Mouse (Mus musculus) granulocyte monocyte progenitor cell, adult 5-6 weeks (primary cell): ENCODE measurements around the gene Crabp1. TPM values are rescaled to one million over a fixed set of nuclear protein-coding genes. Genes with fewer than 3 reads are reported as not detected.

ENCODE experiments used
- ATAC-seq: replicated peaks from 2 replicates; pipeline ENCODE4 v1.8.0; 2016; ENCODE audit warnings: mild to moderate bottlenecking, moderate TSS enrichment, inconsistent platforms; ENCODE audit not compliant: poor library complexity, severe bottlenecking
- total RNA-seq, 2 experiments: library from RNA; stranded (forward) in 1 of 2; stranded (reverse) in 1 of 2; fragments of 200-712, 200-1000 nt in 1 of 2; fragments of >200 nt in 1 of 2; fragmentation: Nextera tagmentation in 1 of 2; gene quantifications; 2 replicates each; pipeline ENCODE4 v1.2.3; 2014 to 2017

Crabp1 gene
- total RNA-seq, 2 experiments from 2014 or later = not detected

DNA sequence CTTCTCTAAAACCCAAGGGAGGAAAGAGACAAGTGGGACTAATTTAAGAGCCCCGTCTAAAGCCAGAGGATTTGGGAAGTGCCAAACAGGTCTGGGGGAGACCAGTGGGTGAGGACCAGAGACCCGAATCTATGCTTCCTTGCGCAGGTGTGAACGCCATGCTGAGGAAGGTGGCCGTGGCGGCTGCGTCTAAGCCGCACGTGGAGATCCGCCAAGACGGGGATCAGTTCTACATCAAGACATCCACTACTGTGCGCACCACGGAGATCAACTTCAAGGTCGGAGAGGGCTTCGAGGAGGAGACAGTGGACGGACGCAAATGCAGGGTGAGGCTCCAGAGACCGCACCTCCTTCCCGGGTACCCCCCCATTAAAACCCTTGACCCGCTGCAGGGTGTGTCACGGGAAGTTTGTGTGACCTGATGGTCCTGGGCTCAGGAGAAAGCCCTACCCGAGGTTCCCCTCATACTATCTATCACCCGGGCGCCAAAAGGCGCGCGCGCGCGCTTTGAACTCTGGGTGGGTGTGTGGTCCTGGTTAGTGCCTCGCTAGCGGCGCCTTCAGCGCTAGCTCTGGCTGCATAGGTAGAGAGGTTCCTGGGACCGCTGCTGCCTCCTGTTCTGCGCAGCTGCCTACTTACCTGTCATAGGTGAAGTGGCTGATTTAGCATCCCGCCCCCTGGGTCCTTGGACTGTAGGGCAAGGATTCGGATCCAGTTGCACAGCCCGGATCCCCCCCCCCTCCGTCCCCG is 963 bp downstream of the Crabp1 start:
- ATAC-seq = no peak

DNA sequence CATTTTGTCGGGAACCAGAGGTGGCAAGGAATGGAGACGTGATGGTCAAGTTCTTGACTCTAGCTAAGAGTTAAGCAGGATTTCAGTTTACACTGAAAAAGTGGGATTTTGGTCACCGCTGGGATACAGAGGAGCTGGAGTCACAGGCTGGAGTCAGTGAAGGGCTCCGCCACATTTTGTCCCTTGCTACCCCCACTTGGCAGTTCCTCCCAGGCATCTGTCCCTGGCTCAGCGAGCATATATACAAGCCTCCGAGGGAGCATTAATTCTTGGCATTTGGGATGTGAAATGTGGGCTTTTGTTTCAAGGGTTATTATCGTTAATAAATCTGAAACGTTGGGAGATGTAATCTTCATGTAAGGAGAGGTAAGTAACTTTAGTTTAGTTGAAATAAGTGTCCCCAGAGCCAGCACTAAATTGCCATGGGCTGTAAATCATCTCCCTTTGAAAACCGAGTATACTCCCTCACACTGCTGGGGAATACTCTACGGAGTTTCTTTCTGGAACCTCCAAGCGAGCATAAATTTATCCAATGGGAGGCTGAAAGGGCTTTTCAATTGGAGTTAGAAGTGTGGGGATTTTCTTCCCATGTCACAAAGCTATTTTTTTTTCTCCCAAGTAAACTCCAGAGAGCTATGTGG is 5.7 kb downstream of the Crabp1 start:
- no peak for ATAC-seq

DNA sequence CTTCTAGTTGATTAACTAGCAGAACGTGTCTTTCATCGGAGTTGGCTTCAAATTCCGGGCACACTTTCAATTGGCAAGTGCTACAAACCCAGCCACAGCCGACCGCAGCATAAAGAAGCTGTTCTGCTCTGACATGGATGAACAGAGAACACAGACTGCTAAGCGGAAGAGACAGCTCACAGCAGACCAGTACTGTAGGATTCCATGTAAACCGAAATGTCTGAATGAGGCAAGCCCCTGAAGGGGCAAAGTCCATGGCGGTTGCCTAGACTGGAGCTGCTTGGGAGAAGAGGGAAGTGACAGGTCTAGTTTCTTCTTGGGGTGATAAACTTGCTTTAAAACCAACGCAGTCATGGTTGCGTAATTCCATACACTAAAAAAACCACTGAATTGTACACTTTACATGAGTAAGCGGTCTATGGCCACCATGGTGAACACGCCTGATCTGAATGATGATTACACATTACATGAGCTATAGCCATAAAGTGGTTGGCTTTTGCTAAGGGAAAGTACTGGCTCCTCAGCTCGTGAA is 12.0 kb downstream of the Crabp1 start:
- peak; percentile 95 for ATAC-seq

DNA sequence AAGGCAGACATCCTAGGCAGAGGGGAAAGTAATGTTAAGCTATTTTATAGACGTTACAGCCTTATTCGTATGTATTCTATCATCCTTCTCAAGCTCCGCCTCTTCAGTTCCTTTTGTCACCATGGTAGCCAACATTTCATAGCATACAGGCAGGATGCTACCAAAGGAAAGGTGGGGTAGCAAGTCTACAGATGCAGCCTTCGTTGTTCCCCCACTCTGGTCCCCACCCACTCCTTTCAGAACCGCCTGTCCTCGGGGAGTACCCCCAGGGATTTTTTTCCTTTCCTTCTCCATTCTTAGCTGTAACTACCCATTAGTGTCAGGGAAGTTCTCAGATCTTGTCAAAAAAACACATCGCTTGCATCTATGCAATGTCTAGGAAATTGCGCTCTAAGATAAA is 14.7 kb downstream of the Crabp1 start:
- no peak for ATAC-seq

DNA sequence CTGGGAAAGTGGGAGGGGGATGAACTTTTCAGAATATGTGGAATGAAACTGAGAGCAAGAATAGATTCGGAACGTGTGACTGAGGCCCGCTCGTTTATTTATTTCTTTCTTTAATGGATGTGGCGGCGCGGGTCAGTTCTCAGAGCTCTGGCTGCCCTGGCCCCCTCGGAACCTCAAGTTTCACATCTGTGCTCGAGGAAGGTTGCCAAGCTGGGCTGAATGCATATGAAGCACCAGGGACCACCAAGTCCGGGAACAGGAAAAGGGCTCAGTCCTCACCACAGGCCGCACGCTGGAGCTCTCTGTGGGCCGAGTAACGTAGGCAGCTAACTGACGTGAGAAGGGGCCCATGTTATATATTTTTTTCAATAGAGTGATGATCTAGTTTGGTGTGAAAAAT is 18.0 kb downstream of the Crabp1 start:
- ATAC-seq = no peak

DNA sequence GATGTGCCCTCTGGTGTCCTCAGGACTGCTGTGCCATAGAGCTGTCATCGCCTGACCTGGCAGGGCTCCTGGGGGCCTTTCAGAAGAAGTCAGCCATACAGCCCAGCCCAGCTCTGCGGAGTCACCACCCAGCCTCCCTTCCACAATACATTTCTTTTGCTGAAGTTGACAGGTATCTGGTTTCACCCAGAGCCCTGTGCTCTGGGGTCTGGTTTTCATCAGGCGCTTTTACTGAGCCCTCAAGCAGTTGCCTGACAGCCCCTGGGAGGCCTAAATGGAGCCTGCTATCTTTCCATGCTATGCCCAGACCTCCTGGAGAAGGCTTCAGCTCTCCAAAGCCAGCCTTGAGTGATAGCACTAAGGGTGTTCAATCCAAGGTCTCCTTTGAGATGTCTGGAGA is 19.5 kb downstream of the Crabp1 start:
- ATAC-seq = no peak

DNA sequence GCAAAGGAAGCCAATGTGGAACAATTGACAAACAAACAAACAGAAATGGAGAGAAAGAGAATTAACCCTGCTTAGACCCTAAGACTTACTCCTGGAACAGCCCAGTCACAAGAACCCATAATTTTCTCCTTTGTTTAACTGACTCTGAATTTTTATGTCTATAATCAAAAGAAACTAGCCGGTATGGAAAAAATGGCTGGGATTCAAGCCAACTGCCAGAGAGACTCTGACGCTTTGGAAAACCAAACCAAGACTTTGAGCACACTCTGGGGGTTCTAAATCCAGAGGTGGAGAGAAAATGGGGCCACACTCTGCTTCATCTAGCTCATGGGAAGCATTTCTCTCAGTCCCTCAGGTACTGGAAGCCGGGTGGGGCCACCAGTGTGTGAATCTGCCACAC is 20.7 kb downstream of the Crabp1 start:
- no peak for ATAC-seq

DNA sequence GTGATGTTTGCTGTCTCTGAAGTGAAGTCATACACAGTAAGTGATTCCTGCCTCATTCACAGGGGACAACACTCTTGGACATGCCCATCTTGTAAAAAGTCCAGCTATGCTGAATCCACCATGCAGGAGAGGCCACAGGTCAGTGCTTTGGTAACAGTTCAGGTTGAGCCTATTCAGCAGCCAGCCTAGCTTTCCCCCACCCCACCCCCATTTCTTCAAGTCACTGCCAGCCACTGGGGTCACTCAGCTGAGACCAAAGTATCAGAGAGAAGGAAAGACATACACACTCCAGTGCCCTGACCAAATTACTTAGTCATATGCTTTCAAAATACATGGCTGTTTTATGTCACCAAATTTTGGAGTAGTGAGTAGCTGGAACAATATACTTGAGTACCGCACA is 21.5 kb downstream of the Crabp1 start:
- no peak for ATAC-seq

DNA sequence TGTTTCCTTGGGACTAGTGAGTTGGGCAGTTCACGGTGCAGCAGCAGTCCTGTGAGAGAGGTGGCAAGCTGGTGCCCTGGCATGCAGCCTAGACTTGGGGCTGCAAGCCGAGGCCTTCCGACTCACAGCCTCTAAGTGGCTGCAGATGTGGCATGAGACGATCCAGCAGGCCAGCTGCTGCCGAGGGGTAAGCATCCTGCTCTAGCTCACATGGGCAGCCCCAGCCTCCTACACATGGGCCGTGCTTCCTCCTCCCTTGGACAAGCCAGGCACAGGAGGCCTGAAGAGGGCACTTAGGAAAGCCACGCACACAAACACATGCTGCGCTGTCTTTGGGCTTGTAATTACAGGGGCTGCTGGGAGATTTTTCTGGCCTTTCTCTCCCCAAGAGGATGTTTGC is 23.2 kb downstream of the Crabp1 start:
- ATAC-seq = no peak

DNA sequence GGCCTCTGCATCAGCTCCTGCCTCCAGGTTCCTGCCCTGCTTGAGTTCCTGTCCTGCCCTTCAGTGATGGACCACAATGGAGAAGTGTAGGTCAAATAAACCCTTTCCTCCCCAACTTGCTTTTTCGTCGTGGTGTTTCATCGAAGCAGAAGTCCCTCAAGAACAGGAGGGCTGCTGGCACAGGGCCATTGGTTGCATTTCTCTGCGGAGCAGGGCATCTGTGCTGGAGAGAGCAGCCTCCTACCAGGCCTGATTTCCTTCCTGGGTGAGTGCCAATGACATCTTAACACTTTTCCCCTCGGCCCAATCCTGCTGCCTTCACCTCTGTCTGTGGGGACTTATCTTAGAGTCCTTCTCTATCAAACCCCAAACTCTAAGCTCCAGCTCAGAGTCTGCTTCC is 25.7 kb downstream of the Crabp1 start:
- no peak for ATAC-seq

DNA sequence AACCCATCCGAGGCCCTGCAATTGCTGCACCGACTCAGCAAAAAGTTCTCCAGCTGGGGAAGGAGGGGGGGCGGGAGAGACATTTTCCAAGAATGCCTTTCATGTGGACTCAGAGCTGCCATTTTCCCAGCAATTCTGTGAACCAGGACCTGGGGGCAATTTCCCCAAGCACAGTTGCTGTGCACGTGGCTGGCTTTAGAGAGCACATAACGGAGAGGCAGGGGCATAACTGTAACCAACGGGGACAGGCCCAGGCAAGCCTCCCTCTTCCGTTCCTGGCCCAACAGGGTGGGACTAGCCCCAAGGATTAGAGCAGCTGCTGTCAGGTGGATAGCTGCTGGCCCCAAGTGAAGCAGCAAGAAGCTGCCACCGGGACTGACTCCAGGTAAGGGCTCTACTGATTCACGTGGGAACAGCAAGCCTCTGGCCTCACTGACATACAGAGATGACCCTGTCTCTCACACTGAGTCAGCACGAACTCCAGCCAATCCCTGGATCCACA is 37.0 kb downstream of the Crabp1 start:
- ATAC-seq = no peak

DNA sequence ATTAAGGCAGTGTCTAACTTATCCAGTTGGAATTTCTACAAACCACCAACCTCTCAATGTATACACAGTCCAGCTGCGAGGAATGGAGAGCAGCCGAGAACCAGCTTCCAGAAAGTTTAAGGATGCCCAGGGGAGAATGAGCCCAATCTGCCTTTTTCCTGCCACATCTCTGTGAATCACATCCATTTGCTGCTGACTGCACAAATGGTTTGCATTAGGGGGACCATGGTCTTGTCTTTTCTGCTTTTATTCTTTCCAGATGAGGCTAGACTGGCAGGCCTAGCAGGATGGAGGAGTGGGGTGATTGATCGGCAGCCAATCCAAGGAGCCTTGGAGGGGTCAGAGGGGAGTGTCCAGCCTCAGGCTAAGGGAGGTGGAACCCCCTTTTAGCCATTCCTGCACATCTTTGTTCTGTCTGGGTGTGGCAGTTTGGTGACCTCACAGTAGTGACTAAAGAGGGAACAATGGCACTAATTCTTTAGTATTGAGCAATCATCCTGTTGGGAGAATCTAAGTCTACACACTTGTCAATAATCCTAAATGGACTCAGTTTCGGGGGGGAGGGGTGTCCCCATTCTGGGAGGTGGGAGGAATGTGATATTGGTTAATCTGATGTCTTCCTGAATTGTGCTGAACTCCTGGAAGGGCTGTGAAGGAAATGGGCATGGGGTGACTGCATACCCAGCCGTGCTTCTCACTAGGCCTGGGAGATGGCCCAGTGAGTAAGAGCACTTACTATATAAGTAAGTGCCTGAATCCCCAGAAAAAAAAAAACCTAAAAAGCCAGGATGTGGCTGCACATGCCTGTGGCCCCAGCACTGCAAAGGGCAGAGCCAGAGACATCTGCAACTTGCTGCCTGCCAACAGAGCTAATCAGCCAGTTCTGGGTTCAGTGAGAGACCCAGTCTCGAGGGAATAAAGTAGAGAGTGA is 38.5 kb downstream of the Crabp1 start:
- no peak for ATAC-seq

DNA sequence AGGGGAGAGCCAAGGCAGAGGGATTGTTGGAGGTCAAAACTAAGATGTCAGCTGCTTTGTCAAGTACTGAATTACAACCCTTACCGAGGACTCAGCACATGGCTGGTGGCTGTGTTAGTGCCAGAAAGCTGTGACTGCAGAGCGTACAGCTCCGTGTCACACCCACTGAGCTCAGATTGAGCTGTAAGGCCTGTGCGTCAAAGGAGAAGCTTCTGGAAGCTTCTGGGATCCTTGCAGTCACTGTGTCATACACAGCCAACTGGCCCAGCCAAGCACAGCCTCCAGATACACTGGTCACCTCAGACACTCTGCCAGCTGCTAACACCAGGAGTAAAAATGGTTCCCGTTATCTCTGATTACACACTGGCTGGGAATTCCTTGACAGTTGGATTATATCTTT is 39.8 kb downstream of the Crabp1 start:
- no peak for ATAC-seq

DNA sequence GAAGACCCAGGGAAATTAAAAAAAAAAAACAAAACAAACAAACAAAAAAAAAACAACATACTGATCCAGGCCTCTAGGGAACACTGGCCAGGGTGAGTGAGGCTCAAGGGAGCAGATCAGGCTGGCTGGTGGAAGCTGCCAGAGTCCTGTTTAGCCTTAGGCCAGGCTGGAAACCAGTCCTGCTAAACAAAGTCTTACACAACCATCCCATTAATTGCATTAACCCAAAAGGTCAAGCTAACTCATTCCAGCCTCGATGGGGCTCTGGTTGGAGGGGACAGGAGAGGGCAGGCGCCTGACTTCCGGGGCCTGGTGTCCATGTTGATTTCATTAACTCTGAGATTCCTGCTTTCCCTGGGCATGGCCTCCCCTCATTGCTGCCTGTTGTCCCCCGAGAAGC is 43.2 kb downstream of the Crabp1 start:
- no peak for ATAC-seq

DNA sequence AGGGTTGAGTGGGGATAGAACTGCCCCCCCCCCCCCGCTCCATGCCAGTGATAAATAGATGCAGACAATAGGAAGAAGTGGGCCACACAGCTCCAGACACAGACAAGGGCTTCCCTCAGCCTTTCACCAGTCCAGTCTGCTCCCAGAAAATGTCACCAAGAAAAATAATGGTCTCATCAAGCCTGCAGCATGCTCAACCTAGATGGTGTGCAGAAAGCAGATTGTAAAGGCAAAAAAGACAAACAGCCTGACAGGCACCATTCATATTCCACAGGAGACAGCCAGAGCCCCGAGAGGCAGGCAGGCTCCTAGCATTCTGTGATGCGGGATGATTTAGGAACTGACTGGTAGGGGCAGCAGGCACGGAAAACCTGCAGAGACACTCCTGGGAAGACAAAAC is 45.4 kb downstream of the Crabp1 start:
- no peak for ATAC-seq

DNA sequence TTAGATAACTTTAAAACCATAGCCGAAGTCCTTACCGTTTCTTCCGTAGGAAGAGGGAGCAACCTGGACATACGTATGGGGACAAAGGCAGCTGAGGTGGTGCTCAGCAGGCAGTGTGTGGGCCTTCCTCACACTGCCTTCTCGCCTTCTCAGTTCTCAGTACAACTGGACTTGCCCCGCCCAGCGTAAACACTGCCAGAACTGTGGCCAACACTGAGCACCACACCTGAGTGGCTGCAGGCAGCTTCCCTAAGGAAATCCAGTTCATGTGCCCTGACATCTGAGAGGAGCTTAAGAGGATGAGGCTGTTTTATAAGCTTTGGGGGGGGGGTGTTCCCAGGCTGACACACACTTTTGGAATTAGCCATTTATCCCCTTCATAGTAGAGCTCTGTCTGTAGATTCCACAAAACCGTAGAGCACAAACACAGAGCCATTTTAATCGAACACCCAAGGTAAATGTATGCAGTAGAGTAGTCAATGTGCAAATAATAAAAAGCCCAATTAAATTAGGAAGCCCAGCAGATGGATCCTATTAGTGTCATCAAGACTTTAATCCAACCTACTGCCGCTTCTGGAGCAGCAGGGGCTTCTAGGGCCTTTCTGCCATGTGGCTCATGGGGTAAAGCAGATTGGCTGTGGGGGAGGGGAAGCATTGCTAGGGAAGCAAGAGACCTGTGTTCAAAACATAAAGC is 52.1 kb downstream of the Crabp1 start:
- no peak for ATAC-seq

DNA sequence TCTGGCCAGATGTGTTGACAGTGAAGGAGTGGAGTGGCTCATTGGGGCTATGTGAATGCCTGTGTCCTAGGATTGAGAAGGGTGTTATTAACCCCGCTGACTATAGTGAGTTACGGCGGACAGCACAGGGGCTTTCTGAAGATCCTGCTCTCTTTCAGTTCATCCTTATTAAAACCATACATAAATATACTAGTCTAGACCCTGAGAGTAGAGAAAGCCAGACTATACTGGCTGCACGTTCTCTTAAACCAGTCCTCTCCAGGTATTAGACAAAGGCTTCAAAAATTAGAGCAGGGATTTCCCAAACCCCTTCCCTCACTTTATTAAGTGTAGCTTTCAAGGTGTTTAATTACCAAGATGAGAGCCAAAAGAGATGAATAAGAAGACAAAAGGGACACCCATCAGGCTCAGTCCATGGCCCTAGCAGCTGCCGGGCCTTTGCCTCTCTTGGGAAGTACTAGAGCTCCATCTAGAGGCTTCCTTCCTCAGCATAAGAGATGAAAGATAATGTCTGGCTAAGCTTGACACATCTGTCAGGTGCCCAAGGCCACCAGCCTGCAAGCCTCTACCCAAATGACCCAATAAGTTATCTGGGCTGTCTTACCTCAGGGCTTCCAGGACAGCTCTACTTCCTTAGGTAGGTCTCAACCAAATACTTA is 57.0 kb downstream of the Crabp1 start:
- ATAC-seq = peak; percentile 75
